Mouse (Mus musculus) liver, postnatal 0 days (tissue): ENCODE measurements at regions not wholly inside any gene's neighbourhood (a gene's known extent, or its start where the extent isn't known, plus 50 kb on each side); places are given as distances from the start of the nearest gene placed in this dataset.

Experiments used
- CTCF ChIP-seq: sonication (generic); IDR thresholded peaks from 2 replicates; pipeline ENCODE4 v1.5.1; 2016; ENCODE audit warnings: antibody characterized with exemption, low read depth
- EP300 ChIP-seq: IDR thresholded peaks from 2 replicates; pipeline ENCODE4 v1.6.1; 2016; ENCODE audit warnings: antibody characterized with exemption, low read depth, mild to moderate bottlenecking

GRCm38 (mm10) chr15:97163971-97164370 lies 82.9 kb upstream of the Pced1b start:
- TF ChIP-seq CTCF: no peak
- no peak for TF ChIP-seq EP300
